Mouse (Mus musculus): Measurements from ENCODE around the gene Akap11.

DNA sequence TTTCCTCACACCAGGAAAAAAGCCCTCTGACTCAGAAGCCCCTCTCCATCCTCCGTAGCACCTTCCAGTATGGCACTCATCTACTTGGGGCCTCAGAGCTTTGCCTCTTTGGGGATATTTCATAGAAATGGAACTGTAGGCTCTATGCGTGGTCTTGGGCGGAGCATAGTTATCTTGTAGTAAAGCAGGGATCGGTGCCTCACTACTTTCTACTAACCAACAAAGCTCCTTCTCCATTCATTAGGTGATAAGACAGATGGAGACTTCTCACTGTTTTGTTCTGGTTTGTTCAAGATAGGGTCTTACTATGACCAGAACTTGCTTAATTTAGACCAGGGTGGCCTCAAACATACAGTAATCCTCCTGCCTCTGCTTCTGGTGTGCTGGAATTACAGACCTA is 39.9 kb downstream of the Akap11 start:
- TF ChIP-seq CTCF (IDR thresholded peaks at IDR 0.05; ENCODE audit: extremely low read depth, insufficient read length, insufficient replicate concordance, low read depth, low read length) (no peak), POLR2A (IDR thresholded peaks at IDR 0.05; ENCODE audit: low read depth, low read length) (no peak)
